8 mouse cellular contexts compared by ENCODE assay signal in genomic region chr12:59013234-59013633, GRCm38 (mm10). TPM values are rescaled to one million over a fixed set of nuclear protein-coding genes. Genes with fewer than 3 reads are reported as not detected.
DNase-seq lines count a peak whose midpoint lies in the region; ATAC-seq lines count a peak whose summit lies in the region.

Gene Gemin2 (plus strand): TSS chr12:59013393.

- no peaks in the 10 kb centered on the region for H3K9me3 ChIP-seq in hindbrain, embryonic 13.5 days

- ATAC-seq in hindbrain, embryonic 13.5 days (ENCODE audit: low FRiP score) = peak; percentile 69

- peak within 1 kb of the TSS; percentile 67 for H3K27ac ChIP-seq in hindbrain, embryonic 13.5 days

- peak within 1 kb of the TSS; percentile 82 for H3K4me3 ChIP-seq in hindbrain, embryonic 13.5 days

- H3K4me1 ChIP-seq in hindbrain, embryonic 13.5 days (replicated peaks) = peaks cover 27% of the 10 kb centered on the region

- peak within 1 kb of the TSS; percentile 78 for H3K9ac ChIP-seq in hindbrain, embryonic 13.5 days

- H3K27me3 ChIP-seq in hindbrain, embryonic 13.5 days = no peaks in the 10 kb centered on the region

- peaks cover 8% of the 10 kb centered on the region for H3K36me3 ChIP-seq in hindbrain, embryonic 13.5 days

- peak within 1 kb of the TSS; percentile 86 for H3K4me2 ChIP-seq in hindbrain, embryonic 13.5 days

- peak; percentile 91 for DNase-seq in Muller cell, postnatal 12 days (ENCODE audit: inconsistent ontology term)
- peak; percentile 95 for DNase-seq in cerebellum, adult 9-11 months
- DNase-seq in frontal cortex, postnatal 10 days (ENCODE audit: low spot score in 2 of 2) = peak; percentile 82 to 88
- DNase-seq in layer of hippocampus, postnatal 25 days (ENCODE audit: extremely low spot score in 1 of 2, low spot score in 1 of 2) = peak; percentile 72 to 75
- peak; percentile 94 for DNase-seq in lung, postnatal 25 days (ENCODE audit: low spot score)
- DNase-seq in retina, embryonic 14.5 days (ENCODE audit: low spot score) = peak; percentile 92
- DNase-seq in thymus, postnatal 4 days = peak; percentile 95

- under 1% methylated on average over 28 of the region's 28 CpGs for WGBS in hindbrain, embryonic 13.5 days

RNA-seq across cellular contexts. Expression of gene Gemin2, which starts in this region (rescaled TPM):
- polyA plus RNA-seq in hindbrain, embryonic 13.5 days (2015; fragmentation: Nextera tagmentation; extraction: Ambion mirVana) = 17.4 and 17.5 TPM in 2 replicates
- total RNA-seq in layer of hippocampus, postnatal 25 days (2021) = 1 to 10 TPM; 7.5 to 8.0 TPM

Comparison
In these comparisons a context has a peak if more than half of its experiments do, and no peak if none do; other contexts are left out.
1. Peak in every context shown above with its lines: DNase-seq, ATAC-seq, H3K4me3 ChIP-seq and H3K27ac ChIP-seq.